Mouse (Mus musculus): ENCODE measurements around the gene Elane. TPM values are rescaled to one million over a fixed set of nuclear protein-coding genes. Genes with fewer than 3 reads are reported as not detected.
A peak's percentile ranks its signal among the peaks of the same experiment; 100 is the strongest.
"Not testable (repeated sequence)": the region's sequence is repeated elsewhere in the genome, so short reads cannot be mapped to it uniquely, and the experiment has no call there.

Elane gene
- polyA plus RNA-seq, 1 experiment: 23.2 TPM

GRCm38 (mm10) chr10:79890670-79891069 lies 4.6 kb downstream of the Elane start, which contains the start of gene Cfd:
Cfd (plus strand) TSS chr10:79890853.
- peaks cover 13% of the 10 kb centered on the region for H3K27me3 ChIP-seq (replicated peaks)
- H3K4me1 ChIP-seq: peaks cover 49% of the 10 kb centered on the region
- peaks cover 22% of the 10 kb centered on the region for H3K36me3 ChIP-seq (replicated peaks; ENCODE audit: low read length)
- peak within 1 kb of the TSS; percentile 39 for H3K4me3 ChIP-seq (replicated peaks)
- no peak for TF ChIP-seq FLI1 (IDR thresholded peaks at IDR 0.05; ENCODE audit: low read length)
- TF ChIP-seq GATA1 (IDR thresholded peaks at IDR 0.05; ENCODE audit: borderline replicate concordance, low read length): no peak
- no peaks in the 10 kb centered on the region for H3K9me3 ChIP-seq

- not testable (repeated sequence) for H3K4me3 ChIP-seq (replicated peaks); H3K9me3 ChIP-seq
- Histone ChIP-seq H3K4me1 (peaks cover 53% of the 10 kb centered on the region), H3K36me3 (replicated peaks; ENCODE audit: low read length) (peaks cover 41% of the 10 kb centered on the region), H3K27me3 (replicated peaks) (peaks cover 12% of the 10 kb centered on the region)
Measured at GRCm38 (mm10) chr10:79892451-79893118, 6.5 kb downstream of the Elane start.

GRCm38 (mm10) chr10:79896306-79896705 lies 10.3 kb downstream of the Elane start:
- no peaks in the 10 kb centered on the region for H3K9me3 ChIP-seq
- H3K36me3 ChIP-seq (replicated peaks; ENCODE audit: low read length): peaks cover 74% of the 10 kb centered on the region
- peaks cover 78% of the 10 kb centered on the region for H3K4me1 ChIP-seq
- H3K27me3 ChIP-seq (replicated peaks): peaks cover 1% of the 10 kb centered on the region
- TF ChIP-seq GATA1 (IDR thresholded peaks at IDR 0.05; ENCODE audit: borderline replicate concordance, low read length): no peak
- TF ChIP-seq FLI1 (IDR thresholded peaks at IDR 0.05; ENCODE audit: low read length): no peak
- no peak overlapping the region for H3K4me3 ChIP-seq (replicated peaks)

DNA sequence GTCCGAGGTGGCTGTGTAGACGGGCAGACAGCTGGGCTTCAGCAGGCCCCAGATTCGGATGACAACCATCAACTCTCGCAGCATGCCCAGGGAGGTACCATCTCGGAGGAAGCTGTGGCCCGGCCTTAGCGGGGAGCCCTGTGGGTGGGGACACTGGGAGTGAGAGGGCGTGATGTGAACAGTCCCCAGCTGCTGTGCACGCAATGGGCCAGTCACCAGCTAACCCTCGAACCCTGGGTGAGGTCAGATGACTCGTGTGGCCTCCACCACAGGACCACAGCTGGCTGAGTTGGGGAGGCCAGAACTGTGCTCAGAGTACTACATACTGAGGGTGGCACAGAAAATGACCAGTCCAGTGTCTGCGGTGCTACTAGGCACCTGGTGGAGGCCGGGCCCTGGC lies 10.8 kb downstream of the Elane start:
- TF ChIP-seq GATA1 (IDR thresholded peaks at IDR 0.05; ENCODE audit: borderline replicate concordance, low read length) (no peak), FLI1 (IDR thresholded peaks at IDR 0.05; ENCODE audit: low read length) (no peak)
- H3K4me1 ChIP-seq: peaks cover 81% of the 10 kb centered on the region
- peak overlapping the region; percentile 35 for H3K4me3 ChIP-seq (replicated peaks)
- H3K9me3 ChIP-seq: no peaks in the 10 kb centered on the region
- no peaks in the 10 kb centered on the region for H3K27me3 ChIP-seq (replicated peaks)
- H3K36me3 ChIP-seq (replicated peaks; ENCODE audit: low read length): peaks cover 79% of the 10 kb centered on the region

DNA sequence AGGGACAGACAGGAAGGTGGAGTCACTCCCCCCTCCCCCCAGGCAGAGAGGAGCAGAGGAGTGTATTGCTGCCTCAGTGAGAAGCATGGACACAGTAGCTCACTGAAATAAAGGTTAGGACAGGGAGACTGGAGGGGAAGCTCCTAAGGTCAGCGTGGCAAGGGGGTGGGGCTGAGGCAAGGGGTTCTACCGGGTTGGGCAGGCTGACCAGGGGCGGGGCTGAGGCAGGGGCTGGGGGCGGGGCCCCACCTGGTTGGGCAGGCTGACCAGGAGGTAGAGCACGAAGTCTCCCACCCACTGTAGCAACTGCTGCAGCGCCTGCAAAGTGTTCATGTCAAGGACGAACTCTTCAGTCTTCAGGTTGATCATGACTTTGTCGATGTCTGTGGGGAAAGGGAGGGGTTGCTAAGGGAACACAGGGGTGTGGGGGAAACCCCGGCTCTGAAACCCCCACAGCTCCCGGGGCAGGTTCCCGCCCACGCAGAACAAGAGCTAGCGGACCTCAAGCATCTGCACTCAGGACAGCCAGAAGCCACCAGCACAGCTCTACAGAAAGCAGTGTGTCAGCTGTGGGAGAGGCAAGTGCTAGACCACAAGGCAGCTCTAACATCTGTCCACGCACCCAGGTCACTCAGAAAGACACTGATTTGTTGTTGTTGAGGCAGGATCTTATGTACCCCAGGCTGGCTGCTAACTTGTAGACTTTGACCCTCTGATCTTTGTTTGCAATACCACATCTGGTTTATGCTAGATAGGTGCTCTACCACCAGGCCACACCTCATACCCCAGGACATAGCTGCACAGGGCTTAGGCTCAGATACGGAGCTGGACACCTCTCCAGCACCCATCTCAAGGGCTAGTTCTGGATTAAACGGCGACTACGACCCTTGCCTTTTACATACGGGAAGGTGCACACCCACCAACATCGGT lies 11.5 kb downstream of the Elane start:
- Histone ChIP-seq H3K36me3 (replicated peaks; ENCODE audit: low read length) (peaks cover 86% of the 10 kb centered on the region), H3K4me3 (replicated peaks) (no peak overlapping the region), H3K9me3 (no peaks in the 10 kb centered on the region), H3K27me3 (replicated peaks) (no peaks in the 10 kb centered on the region), H3K4me1 (peaks cover 79% of the 10 kb centered on the region)
- TF ChIP-seq GATA1 (IDR thresholded peaks at IDR 0.05; ENCODE audit: borderline replicate concordance, low read length): no peak

GRCm38 (mm10) chr10:79900951-79901410 lies 14.9 kb downstream of the Elane start:
- H3K36me3 ChIP-seq (replicated peaks; ENCODE audit: low read length): peaks cover 88% of the 10 kb centered on the region
- H3K27me3 ChIP-seq (replicated peaks): no peaks in the 10 kb centered on the region
- TF ChIP-seq GATA1 (IDR thresholded peaks at IDR 0.05; ENCODE audit: borderline replicate concordance, low read length): no peak
- no peak for TF ChIP-seq FLI1 (IDR thresholded peaks at IDR 0.05; ENCODE audit: low read length)
- H3K9me3 ChIP-seq: no peaks in the 10 kb centered on the region; the same call in 1 of the 2 replicates
- H3K4me3 ChIP-seq (replicated peaks): no peak overlapping the region
- H3K4me1 ChIP-seq: peaks cover 57% of the 10 kb centered on the region

DNA sequence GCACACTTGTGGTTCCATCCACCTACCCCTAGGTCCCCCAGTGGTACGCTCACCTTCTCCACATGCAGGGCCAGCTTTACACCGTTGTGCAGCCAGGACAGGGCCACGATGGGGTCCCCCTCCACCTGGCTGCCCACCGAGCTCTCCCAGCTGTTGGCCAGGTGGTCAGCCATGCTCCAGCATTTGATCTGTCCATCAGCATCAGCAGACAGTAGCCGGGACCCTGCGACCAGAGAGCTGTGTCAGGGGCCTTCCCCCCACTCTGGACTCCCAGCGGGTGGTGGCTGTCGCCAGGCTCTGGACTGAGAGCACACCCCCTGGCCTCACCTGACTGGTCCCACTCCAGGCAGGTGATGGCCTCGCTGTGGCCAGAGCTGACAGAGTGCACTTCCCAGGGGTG lies 20.7 kb downstream of the Elane start:
- Histone ChIP-seq H3K36me3 (replicated peaks; ENCODE audit: low read length) (peaks cover 76% of the 10 kb centered on the region), H3K4me3 (replicated peaks) (no peak overlapping the region), H3K9me3 (no peaks in the 10 kb centered on the region; the same call in 1 of the 2 replicates), H3K4me1 (peaks cover 47% of the 10 kb centered on the region), H3K27me3 (replicated peaks) (no peaks in the 10 kb centered on the region)
- no peak for TF ChIP-seq GATA1 (IDR thresholded peaks at IDR 0.05; ENCODE audit: borderline replicate concordance, low read length)
- no peak for TF ChIP-seq FLI1 (IDR thresholded peaks at IDR 0.05; ENCODE audit: low read length)

DNA sequence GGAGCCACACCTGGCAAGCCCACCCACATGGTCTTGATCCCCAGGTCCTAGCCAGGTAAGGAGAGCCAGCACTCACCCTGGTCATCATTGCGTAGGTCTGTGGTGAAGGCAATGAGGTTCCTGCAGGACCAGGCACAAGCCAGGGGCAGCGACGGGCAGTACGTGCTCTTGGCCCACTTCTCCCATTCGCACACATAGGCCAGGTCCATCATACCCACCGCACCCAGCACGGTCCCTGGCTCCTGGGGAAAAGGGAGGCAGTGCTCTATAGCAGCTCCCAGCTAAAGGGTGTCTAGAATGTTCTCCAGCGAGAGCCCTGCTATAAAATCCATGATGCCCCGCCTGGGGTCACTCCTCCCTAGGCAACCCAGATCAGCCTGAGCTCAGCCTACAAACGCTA lies 21.4 kb downstream of the Elane start:
- TF ChIP-seq FLI1 (IDR thresholded peaks at IDR 0.05; ENCODE audit: low read length) (no peak), GATA1 (IDR thresholded peaks at IDR 0.05; ENCODE audit: borderline replicate concordance, low read length) (no peak)
- peaks cover 54% of the 10 kb centered on the region for H3K4me1 ChIP-seq
- peaks cover 77% of the 10 kb centered on the region for H3K36me3 ChIP-seq (replicated peaks; ENCODE audit: low read length)
- H3K4me3 ChIP-seq (replicated peaks): peak overlapping the region; percentile 71
- no peaks in the 10 kb centered on the region for H3K27me3 ChIP-seq (replicated peaks)
- H3K9me3 ChIP-seq: no peaks in the 10 kb centered on the region; the same call in 1 of the 2 replicates

- peak within 1 kb of the TSS; percentile 94 for H3K4me3 ChIP-seq (replicated peaks)
- H3K36me3 ChIP-seq (replicated peaks; ENCODE audit: low read length): peaks cover 77% of the 10 kb centered on the region
- H3K9me3 ChIP-seq: no peaks in the 10 kb centered on the region; the same call in 1 of the 2 replicates
- no peak for TF ChIP-seq FLI1 (IDR thresholded peaks at IDR 0.05; ENCODE audit: low read length)
- no peak for TF ChIP-seq GATA1 (IDR thresholded peaks at IDR 0.05; ENCODE audit: borderline replicate concordance, low read length)
- no peaks in the 10 kb centered on the region for H3K27me3 ChIP-seq (replicated peaks)
- peaks cover 58% of the 10 kb centered on the region for H3K4me1 ChIP-seq
Measured at GRCm38 (mm10) chr10:79908167-79909091, 22.4 kb downstream of the Elane start, which contains the start of gene Med16. Med16 (minus strand) TSS chr10:79908923.
